Comparison of ENCODE assay signal across 8 mouse cellular contexts in genomic region chr2:127789138-127789537, GRCm38 (mm10). TPM values are rescaled to one million over a fixed set of nuclear protein-coding genes. Genes with fewer than 3 reads are reported as not detected.
DNase-seq lines count a peak whose midpoint lies in the region; ATAC-seq and TF ChIP-seq lines count a peak whose summit lies in the region.

No protein-coding gene starts in this region.

- H3K4me3 ChIP-seq in kidney, postnatal 0 days (replicated peaks; ENCODE audit: low read depth, low read length) = peak overlapping the region; percentile 72
- peak overlapping the region; percentile 77 for H3K4me3 ChIP-seq in hindbrain, embryonic 10.5 days
- peak overlapping the region; percentile 75 for H3K4me3 ChIP-seq in midbrain, embryonic 10.5 days

- H3K27ac ChIP-seq in kidney, postnatal 0 days = peak overlapping the region; percentile 72
- peak overlapping the region; percentile 94 for H3K27ac ChIP-seq in hindbrain, embryonic 10.5 days
- peak overlapping the region; percentile 93 for H3K27ac ChIP-seq in midbrain, embryonic 10.5 days (replicated peaks)

- 3% methylated on average over 11 of the region's 11 CpGs for WGBS in kidney, postnatal 0 days
- WGBS in hindbrain, embryonic 10.5 days = 6% methylated on average over 11 of the region's 11 CpGs
- 8% methylated on average over 11 of the region's 11 CpGs for WGBS in midbrain, embryonic 10.5 days

- peak overlapping the region; percentile 73 for H3K4me2 ChIP-seq in kidney, postnatal 0 days (ENCODE audit: low read length)

- H3K4me1 ChIP-seq in kidney, postnatal 0 days (replicated peaks; ENCODE audit: insufficient read depth, low read length) = 0 out of 2 replicates have a peak, but pooled peaks cover 6% of the 10 kb centered on the region
- H3K4me1 ChIP-seq in hindbrain, embryonic 10.5 days (replicated peaks) = peaks cover 36% of the 10 kb centered on the region
- H3K4me1 ChIP-seq in midbrain, embryonic 10.5 days = peaks cover 38% of the 10 kb centered on the region

- H3K27me3 ChIP-seq in kidney, postnatal 0 days (ENCODE audit: insufficient read depth, low read length) = no peaks in the 10 kb centered on the region
- no peaks in the 10 kb centered on the region for H3K27me3 ChIP-seq in hindbrain, embryonic 10.5 days (ENCODE audit: insufficient read depth, poor library complexity, severe bottlenecking)
- H3K27me3 ChIP-seq in midbrain, embryonic 10.5 days (ENCODE audit: low read depth, poor library complexity, severe bottlenecking) = no peaks in the 10 kb centered on the region

- no peak for TF ChIP-seq CTCF in kidney, postnatal 0 days (IDR thresholded peaks at IDR 0.05; ENCODE audit: low read depth)

- peak overlapping the region; percentile 75 for H3K9ac ChIP-seq in kidney, postnatal 0 days (ENCODE audit: low read depth, low read length)

- DNase-seq in kidney, postnatal 0 days (ENCODE audit: low spot score) = no peak
- DNase-seq in kidney, adult 18-20 months = no peak
- peak; percentile 37 for DNase-seq in c-Kit-positive CD71-positive TER-119-positive erythroid progenitor cells, embryonic 14.5 days (ENCODE audit: low spot score)
- DNase-seq in hindbrain, embryonic 10.5 days (ENCODE audit: low spot score) = peak; percentile 39
- DNase-seq in midbrain, embryonic 10.5 days (ENCODE audit: low spot score) = peak; percentile 35
- no peak for DNase-seq in layer of hippocampus, adult 9-11 months
- DNase-seq in layer of hippocampus, adult 11-12 months (ENCODE audit: low spot score) = no peak
- DNase-seq in right cerebral cortex, adult 18-20 months = no peak

- H3K36me3 ChIP-seq in kidney, postnatal 0 days (ENCODE audit: insufficient read depth, low read length) = no peaks in the 10 kb centered on the region
- no peaks in the 10 kb centered on the region for H3K36me3 ChIP-seq in hindbrain, embryonic 10.5 days
- H3K36me3 ChIP-seq in midbrain, embryonic 10.5 days = no peaks in the 10 kb centered on the region

- ATAC-seq in kidney, postnatal 0 days (replicated peaks; ENCODE audit: low FRiP score, low read depth) = no peak

- no peaks in the 10 kb centered on the region for H3K9me3 ChIP-seq in kidney, postnatal 0 days (replicated peaks; ENCODE audit: low read length)
- no peaks in the 10 kb centered on the region for H3K9me3 ChIP-seq in hindbrain, embryonic 10.5 days
- no peaks in the 10 kb centered on the region for H3K9me3 ChIP-seq in midbrain, embryonic 10.5 days (replicated peaks)

RNA-seq across cellular contexts. Expression of gene Nphp1, which starts 0.4 kb away (rescaled TPM):
- 41.2 and 42.4 TPM in 2 replicates for polyA plus RNA-seq in kidney, postnatal 0 days (2015; fragmentation: Nextera tagmentation; extraction: Ambion mirVana)
- polyA plus RNA-seq in hindbrain, embryonic 10.5 days (2016; fragmentation: Nextera tagmentation; extraction: Ambion mirVana) = 34.4 and 39.3 TPM in 2 replicates
- 42.2 and 45.1 TPM in 2 replicates for polyA plus RNA-seq in midbrain, embryonic 10.5 days (2016; fragmentation: Nextera tagmentation; extraction: Ambion mirVana)

RNA-seq across cellular contexts. Expression of gene Mtln, which starts 3.1 kb away (rescaled TPM):
- 61.4 and 66.2 TPM in 2 replicates for polyA plus RNA-seq in kidney, postnatal 0 days (2015; fragmentation: Nextera tagmentation; extraction: Ambion mirVana)
- 23.3 and 26.8 TPM in 2 replicates for polyA plus RNA-seq in hindbrain, embryonic 10.5 days (2016; fragmentation: Nextera tagmentation; extraction: Ambion mirVana)
- polyA plus RNA-seq in midbrain, embryonic 10.5 days (2016; fragmentation: Nextera tagmentation; extraction: Ambion mirVana) = 26.5 and 30.3 TPM in 2 replicates

RNA-seq across cellular contexts. Expression of gene Bub1, which starts 42.5 kb away (rescaled TPM):
- polyA plus RNA-seq in kidney, postnatal 0 days (2015; fragmentation: Nextera tagmentation; extraction: Ambion mirVana) = 16.9 and 18.8 TPM in 2 replicates
- polyA plus RNA-seq in hindbrain, embryonic 10.5 days (2016; fragmentation: Nextera tagmentation; extraction: Ambion mirVana) = 64.5 and 98.5 TPM in 2 replicates
- 100 and 109 TPM in 2 replicates for polyA plus RNA-seq in midbrain, embryonic 10.5 days (2016; fragmentation: Nextera tagmentation; extraction: Ambion mirVana)

RNA-seq across cellular contexts. Expression of gene Acoxl, which starts 49.5 kb away (rescaled TPM):
- polyA plus RNA-seq in kidney, postnatal 0 days (2015; fragmentation: Nextera tagmentation; extraction: Ambion mirVana) = 0.61 and 0.65 TPM in 2 replicates
- 0.07 and 0.20 TPM in 2 replicates for polyA plus RNA-seq in hindbrain, embryonic 10.5 days (2016; fragmentation: Nextera tagmentation; extraction: Ambion mirVana)
- 0.05 and 0.07 TPM in 2 replicates for polyA plus RNA-seq in midbrain, embryonic 10.5 days (2016; fragmentation: Nextera tagmentation; extraction: Ambion mirVana)

RNA-seq across cellular contexts. Expression of gene Mall, which starts 59.4 kb away (rescaled TPM):
- 2.0 and 2.2 TPM in 2 replicates for polyA plus RNA-seq in kidney, postnatal 0 days (2015; fragmentation: Nextera tagmentation; extraction: Ambion mirVana)
- polyA plus RNA-seq in hindbrain, embryonic 10.5 days (2016; fragmentation: Nextera tagmentation; extraction: Ambion mirVana) = 0.77 and 1.8 TPM in 2 replicates
- 0.56 and 0.93 TPM in 2 replicates for polyA plus RNA-seq in midbrain, embryonic 10.5 days (2016; fragmentation: Nextera tagmentation; extraction: Ambion mirVana)

Comparison
In these comparisons a context has a peak if more than half of its experiments do, and no peak if none do; other contexts are left out.
1. DNase-seq: peak in c-Kit-positive CD71-positive TER-119-positive erythroid progenitor cells, embryonic 14.5 days (single experiment), hindbrain, embryonic 10.5 days (single experiment) and midbrain, embryonic 10.5 days (single experiment); none in kidney, postnatal 0 days (single experiment), kidney, adult 18-20 months (single experiment), layer of hippocampus, adult 9-11 months (single experiment), layer of hippocampus, adult 11-12 months (single experiment) and right cerebral cortex, adult 18-20 months (single experiment).
2. Peak in every context shown above with its lines, with median percentiles within 50 percentile points of each other: H3K27ac ChIP-seq and H3K4me3 ChIP-seq.